Mouse (Mus musculus): ENCODE results near the gene Brd1. TPM values are rescaled to one million over a fixed set of nuclear protein-coding genes. Genes with fewer than 3 reads are reported as not detected.
"Not testable (repeated sequence)": the region's sequence is repeated elsewhere in the genome, so short reads cannot be mapped to it uniquely, and the experiment has no call there.

Brd1 gene
- 21.7 and 22.7 TPM in 2 replicates for polyA plus RNA-seq (2016; fragmentation: Nextera tagmentation; extraction: Ambion mirVana)

DNA sequence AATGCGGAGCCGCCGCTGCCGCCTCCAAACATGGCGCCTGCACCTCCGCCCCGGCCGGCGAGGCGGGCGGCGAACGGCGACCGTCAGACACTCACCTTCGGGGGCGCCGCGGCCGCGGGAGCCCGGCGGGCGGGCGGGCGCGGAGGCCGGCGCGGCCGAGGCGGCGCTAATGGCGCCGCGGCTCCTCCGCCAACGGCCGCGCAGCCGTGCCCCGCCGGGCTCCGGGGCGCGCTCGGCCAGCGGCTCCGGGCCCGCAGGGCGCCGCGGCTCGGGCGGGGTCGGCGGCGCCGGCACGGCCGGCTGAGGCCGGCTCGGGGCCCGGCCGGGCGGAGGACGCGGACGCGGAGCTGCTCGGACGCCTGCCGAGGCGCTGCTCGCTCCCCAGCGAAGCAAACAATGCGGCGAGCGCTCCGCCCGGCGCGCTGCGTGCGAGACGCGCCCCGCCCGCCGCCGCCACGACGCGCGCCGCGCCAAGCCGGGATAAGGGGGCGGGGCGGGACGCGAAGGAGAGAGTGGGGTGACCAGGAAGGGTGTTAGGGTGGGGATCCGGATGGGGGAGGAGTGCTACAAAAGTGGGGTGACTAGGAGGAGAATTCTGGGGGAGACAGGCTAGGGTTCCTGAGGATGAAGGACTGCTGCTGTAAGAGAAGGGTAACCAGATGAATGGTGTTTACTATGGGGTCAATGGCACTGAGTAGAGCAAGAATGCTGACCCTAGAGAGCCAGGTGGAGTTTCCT, at the start of gene Brd1:
Gene Brd1 (minus strand): TSS at position 400 of the 738 bp plus-strand sequence.
- Histone ChIP-seq H3K27ac (peak within 1 kb of the TSS; percentile 98), H3K36me3 (replicated peaks) (peaks cover 27% of the 10 kb centered on the region), H3K27me3 (ENCODE audit: poor library complexity, severe bottlenecking) (no peaks in the 10 kb centered on the region), H3K4me3 (peak within 1 kb of the TSS; percentile 99), H3K4me1 (peaks cover 27% of the 10 kb centered on the region), H3K9me3 (no peaks in the 10 kb centered on the region)
- DNase-seq (ENCODE audit: extremely low spot score, low spot score), result peak; percentile 71
- 8% methylated on average over 103 of the region's 103 CpGs for WGBS

DNA sequence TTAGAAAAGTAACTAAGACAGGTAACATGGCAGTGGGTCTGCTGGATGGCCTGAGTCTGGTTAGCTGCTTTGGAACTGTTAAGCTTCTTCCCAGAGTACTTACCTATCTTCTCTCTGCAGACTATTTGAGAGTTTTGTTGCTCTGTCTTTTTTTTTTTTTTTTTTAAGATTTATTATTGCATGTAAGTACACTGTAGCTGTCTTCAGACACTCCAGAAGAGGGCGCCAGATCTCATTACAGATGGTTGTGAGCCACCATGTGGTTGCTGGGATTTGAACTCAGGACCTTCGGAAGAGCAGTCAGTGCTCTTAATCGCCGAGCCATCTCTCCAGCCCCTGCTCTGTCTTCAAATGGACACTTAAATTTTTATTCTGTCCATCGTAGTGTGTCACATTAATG, 40.6 kb upstream of the Brd1 start:
- H3K4me1 ChIP-seq; H3K27me3 ChIP-seq (ENCODE audit: poor library complexity, severe bottlenecking); DNase-seq (ENCODE audit: extremely low spot score, low spot score); H3K27ac ChIP-seq; H3K9me3 ChIP-seq; H3K4me3 ChIP-seq: not testable (repeated sequence)
- 87% methylated on average over 5 of the region's 5 CpGs for WGBS
- H3K36me3 ChIP-seq (replicated peaks), result peaks cover 88% of the 10 kb centered on the region

DNA sequence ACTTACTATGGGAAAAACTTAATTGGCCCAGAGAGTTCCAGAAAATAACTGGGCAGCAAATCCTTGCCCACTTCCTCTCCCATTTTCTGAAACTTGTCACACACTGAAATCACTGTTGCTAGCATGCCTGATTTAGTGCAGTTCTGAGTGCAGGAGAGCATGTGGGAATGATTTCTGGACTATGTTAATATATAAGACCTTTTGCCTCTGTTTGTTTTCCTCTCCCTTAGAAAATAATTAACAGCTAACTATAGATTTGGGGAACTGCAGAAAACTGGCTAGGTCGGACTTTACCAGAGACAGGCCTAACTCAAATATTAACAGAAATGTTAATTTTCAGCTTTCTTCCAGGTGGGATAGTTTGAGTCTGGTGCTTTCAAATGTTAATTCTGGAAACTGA, 34.5 kb upstream of the Brd1 start:
- Histone ChIP-seq H3K4me1 (no peaks in the 10 kb centered on the region), H3K4me3 (no peak overlapping the region), H3K9me3 (peaks cover 10% of the 10 kb centered on the region; the same call in 1 of the 2 replicates), H3K36me3 (replicated peaks) (peaks cover 92% of the 10 kb centered on the region), H3K27ac (no peak overlapping the region), H3K27me3 (ENCODE audit: poor library complexity, severe bottlenecking) (no peaks in the 10 kb centered on the region)
- whole genome bisulfite sequencing, result 85% methylated on average over 1 of the region's 1 CpGs
- no peak for DNase-seq (ENCODE audit: extremely low spot score, low spot score)

DNA sequence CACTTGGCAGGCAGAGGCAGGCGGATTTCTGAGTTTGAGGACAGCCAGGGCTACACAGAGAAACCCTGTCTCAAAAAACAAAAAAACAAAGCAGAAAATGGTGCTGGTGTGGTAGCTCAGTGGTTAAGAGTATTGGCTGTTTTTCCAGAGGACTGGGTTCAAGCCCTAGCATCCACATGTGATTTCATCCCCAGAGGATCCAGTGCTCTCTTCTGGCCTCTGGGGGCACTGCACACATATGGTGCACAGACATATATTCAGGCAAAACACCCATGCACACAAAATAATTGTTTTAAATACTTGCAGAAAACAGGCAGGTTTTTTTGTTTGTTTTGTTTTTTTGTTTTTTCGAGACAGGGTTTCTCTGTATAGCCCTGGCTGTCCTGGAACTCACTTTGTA, 32.1 kb upstream of the Brd1 start:
- not testable (repeated sequence) for H3K4me3 ChIP-seq; H3K27ac ChIP-seq; H3K27me3 ChIP-seq (ENCODE audit: poor library complexity, severe bottlenecking); DNase-seq (ENCODE audit: extremely low spot score, low spot score); H3K9me3 ChIP-seq; H3K4me1 ChIP-seq
- peaks cover 92% of the 10 kb centered on the region for H3K36me3 ChIP-seq (replicated peaks)
- WGBS, result 96% methylated on average over 2 of the region's 2 CpGs

DNA sequence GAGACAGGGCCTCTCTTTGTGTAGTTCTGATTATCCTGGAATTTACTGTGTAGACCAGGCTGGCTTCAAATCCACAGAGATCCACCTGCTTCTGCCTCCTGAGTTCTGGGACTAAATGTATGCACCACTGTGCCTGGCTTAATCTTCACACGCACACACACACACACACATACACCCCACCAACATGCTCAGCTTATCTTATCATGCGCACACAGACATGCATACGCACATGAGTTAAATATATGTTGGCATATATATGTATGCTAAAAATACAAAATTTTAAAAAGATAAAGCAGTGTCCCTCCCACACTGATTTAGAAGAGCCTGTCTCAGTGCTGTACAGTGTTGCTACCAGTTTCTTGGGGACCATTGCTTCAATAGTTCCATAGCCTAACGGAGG, 27.5 kb upstream of the Brd1 start:
- no peaks in the 10 kb centered on the region for H3K27me3 ChIP-seq (ENCODE audit: poor library complexity, severe bottlenecking)
- H3K4me3 ChIP-seq, result no peak overlapping the region
- 95% methylated on average over 4 of the region's 4 CpGs for WGBS
- DNase-seq (ENCODE audit: extremely low spot score, low spot score), result no peak
- H3K27ac ChIP-seq, result no peak overlapping the region
- no peaks in the 10 kb centered on the region for H3K9me3 ChIP-seq
- peaks cover 98% of the 10 kb centered on the region for H3K36me3 ChIP-seq (replicated peaks)
- no peaks in the 10 kb centered on the region for H3K4me1 ChIP-seq

DNA sequence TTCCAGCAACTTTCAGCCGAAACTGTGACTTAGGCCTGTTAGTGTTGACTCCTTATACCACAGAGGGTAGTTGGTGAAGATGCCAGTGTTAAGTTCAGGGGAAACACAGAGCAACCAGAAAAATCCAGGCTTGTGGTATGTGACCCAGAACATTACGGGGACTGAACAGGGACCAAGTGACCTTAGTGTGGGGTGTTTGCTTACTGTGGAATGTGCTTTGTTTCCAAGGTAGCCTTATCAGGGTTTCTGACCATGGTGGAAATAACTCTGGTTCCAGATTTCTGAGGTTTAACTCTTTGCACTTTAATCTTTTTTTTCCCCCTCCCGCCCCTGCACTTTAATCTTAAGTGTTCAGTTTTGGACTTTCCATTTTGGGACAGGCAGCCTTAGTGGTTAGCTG, 24.0 kb upstream of the Brd1 start:
- peaks cover 86% of the 10 kb centered on the region for H3K36me3 ChIP-seq (replicated peaks)
- H3K4me1 ChIP-seq, result peaks cover 10% of the 10 kb centered on the region
- no peaks in the 10 kb centered on the region for H3K9me3 ChIP-seq
- no peaks in the 10 kb centered on the region for H3K27me3 ChIP-seq (ENCODE audit: poor library complexity, severe bottlenecking)
- no peak overlapping the region for H3K4me3 ChIP-seq
- no peak overlapping the region for H3K27ac ChIP-seq
- no peak for DNase-seq (ENCODE audit: extremely low spot score, low spot score)
- WGBS, result 92% methylated on average over 3 of the region's 3 CpGs

DNA sequence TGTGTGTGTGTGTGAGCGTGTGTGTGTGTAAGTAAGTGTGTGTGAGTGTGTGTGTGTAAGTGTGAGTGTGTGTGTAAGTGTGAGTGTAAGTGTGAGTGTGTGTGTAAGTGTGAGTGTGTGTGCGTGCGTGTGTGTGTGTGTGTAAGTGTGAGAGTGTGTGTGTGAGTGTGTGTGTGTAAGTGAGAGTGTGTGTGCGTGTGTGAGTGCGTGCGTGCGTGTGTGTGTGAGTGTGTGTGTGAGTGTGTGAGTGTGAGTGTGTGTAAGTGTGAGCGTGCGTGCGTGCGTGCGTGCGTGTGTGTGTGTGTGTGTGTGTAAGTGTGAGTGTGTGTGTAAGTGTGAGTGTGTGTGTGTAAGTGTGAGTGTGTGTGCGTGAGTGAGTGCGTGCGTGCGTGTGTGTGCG, 21.7 kb upstream of the Brd1 start:
- Histone ChIP-seq H3K9me3 (no peaks in the 10 kb centered on the region), H3K27ac (no peak overlapping the region), H3K36me3 (replicated peaks) (peaks cover 63% of the 10 kb centered on the region), H3K27me3 (ENCODE audit: poor library complexity, severe bottlenecking) (no peaks in the 10 kb centered on the region), H3K4me1 (peaks cover 18% of the 10 kb centered on the region), H3K4me3 (no peak overlapping the region)
- DNase-seq (ENCODE audit: extremely low spot score, low spot score), result no peak
- WGBS, result 95% methylated on average over 18 of the region's 18 CpGs

DNA sequence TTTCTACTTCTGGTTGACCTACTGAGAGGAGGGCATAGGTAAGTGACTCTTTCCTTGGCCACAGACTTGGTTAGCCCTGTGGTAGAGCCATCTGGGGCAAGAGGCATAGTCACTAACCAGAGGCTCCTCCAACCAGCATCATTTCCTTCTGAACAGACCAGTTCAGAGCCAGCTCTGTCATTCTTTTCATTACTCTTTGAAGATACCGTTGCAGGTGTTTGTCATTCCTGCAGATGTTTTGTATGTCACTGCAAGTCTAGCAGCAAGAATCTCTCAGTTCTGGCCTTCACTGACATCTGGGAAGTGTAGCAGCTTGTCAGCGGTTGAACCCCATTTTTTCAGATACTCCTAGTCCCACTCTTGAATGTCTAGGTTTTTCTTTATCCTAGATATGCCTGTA, 20.9 kb upstream of the Brd1 start:
- Histone ChIP-seq H3K36me3 (replicated peaks) (peaks cover 55% of the 10 kb centered on the region), H3K4me1 (peaks cover 25% of the 10 kb centered on the region), H3K27ac (no peak overlapping the region), H3K9me3 (no peaks in the 10 kb centered on the region), H3K4me3 (no peak overlapping the region), H3K27me3 (ENCODE audit: poor library complexity, severe bottlenecking) (no peaks in the 10 kb centered on the region)
- DNase-seq (ENCODE audit: extremely low spot score, low spot score), result no peak
- WGBS, result 94% methylated on average over 2 of the region's 2 CpGs

DNA sequence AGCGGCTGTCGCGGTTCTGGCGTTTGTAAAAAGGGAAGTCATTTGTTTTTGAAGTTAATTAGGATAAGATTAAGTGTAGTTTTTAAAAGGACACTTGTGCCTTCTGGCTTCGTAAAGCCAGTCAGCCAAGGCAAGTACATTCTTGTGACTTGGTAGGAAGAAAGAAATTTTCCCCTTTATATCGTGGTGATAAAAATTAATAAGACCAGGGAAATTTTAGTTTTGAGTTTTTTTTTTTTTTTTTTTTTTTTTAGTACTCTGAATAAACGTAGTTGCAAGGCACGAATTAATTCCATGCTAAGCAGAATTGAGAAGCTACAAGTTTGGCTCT, 18.3 kb upstream of the Brd1 start:
- Histone ChIP-seq H3K27me3 (ENCODE audit: poor library complexity, severe bottlenecking) (no peaks in the 10 kb centered on the region), H3K4me1 (peaks cover 25% of the 10 kb centered on the region), H3K4me3 (peak overlapping the region; percentile 90), H3K9me3 (no peaks in the 10 kb centered on the region), H3K27ac (peak overlapping the region; percentile 98), H3K36me3 (replicated peaks) (peaks cover 29% of the 10 kb centered on the region)
- no peak for DNase-seq (ENCODE audit: extremely low spot score, low spot score)
- WGBS, result 4% methylated on average over 8 of the region's 8 CpGs

DNA sequence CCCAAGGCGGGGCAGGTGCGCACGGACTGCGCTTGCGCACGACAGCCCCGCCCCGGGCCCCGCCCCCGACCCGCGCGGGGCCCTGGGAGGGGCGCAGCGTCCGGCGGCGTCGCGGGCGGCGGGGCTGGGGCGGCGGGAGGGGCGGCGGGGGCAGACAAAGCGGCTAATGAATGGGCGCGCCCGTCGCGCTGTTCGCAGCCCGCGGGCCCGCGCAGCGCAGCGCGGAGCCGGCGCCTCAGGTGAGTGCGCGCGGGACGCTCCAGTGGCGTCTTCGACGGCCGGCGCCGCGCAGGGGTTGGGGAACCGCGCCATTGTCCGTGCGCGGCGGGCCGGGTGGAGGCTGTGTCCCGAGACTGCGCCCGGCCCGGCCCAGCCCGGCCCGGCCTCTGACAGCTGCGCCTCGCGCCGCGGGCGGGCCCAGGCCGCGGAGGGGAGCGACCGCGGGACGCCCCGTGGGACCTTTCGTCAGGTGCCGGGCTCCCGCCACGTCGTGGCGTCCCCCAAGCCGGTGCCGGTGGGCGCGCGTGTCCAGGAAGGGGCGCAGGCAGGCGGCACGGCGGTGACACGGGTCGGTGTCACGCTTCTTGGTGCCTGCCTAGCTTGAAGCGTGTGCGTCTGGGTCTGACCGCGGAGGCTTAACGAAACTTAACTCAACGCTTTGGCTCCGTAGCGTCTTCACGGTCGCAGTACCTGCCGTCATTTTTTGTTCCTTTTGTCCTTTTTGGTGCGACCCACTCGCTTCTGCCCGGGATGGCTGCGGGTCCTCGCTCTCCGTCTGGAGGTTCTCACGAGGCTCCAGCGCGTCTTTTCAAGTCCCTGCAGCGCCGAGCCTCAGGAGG, 17.8 kb upstream of the Brd1 start, which contains the start of gene Zbed4:
Gene Zbed4 (plus strand): TSS at position 97 of the 839 bp plus-strand sequence.
- H3K36me3 ChIP-seq (replicated peaks), result peaks cover 23% of the 10 kb centered on the region
- under 1% methylated on average over 118 of the region's 119 CpGs for WGBS

DNA sequence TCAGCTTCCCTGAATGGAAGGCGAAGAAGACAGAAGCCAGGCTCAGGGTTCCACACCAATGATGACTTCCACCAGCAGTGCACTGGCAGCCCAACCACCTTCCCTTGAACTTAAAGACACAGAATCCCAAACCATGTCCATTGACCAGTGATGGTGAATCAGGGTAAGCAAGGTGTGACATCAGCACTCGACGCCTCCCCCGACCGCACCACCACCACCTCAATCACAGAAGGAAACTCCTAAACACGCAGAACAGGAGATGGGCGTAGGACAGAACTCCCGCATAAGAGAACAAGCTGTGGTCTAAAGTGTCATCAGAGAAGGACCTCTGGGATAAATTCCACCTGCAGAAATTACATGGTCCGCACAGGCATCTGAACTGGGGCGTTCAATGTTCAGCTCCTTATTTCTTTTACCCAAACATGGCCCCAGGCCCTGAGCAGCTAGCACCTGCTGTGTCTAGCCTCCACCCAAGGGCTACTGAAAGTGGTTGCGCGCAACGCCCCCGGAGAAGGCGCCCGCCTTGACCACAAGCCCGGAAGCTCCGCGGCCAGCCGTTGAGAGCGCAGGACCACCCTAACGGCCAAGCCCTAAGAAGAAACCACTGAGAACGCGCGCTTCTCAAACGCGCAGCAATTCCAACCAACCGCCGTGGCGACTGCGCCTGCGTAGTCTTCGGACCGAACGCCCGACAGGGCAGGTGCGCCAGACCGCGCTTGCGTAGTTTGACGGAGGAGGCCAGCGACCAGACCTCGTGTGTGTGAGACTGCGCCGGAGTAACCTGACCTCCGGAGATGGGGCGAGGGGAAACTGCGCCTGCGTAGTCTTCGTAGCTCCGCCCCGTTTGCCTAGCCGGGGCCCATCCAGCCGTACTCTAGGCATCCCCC, 16.9 kb upstream of the Brd1 start:
- WGBS, result 8% methylated on average over 54 of the region's 54 CpGs
- peak; percentile 99 for DNase-seq (ENCODE audit: extremely low spot score, low spot score)
- H3K4me1 ChIP-seq, result peaks cover 25% of the 10 kb centered on the region
- H3K9me3 ChIP-seq, result no peaks in the 10 kb centered on the region
- H3K36me3 ChIP-seq (replicated peaks), result peaks cover 15% of the 10 kb centered on the region
- peak overlapping the region; percentile 90 for H3K4me3 ChIP-seq
- H3K27ac ChIP-seq, result peak overlapping the region; percentile 98
- no peaks in the 10 kb centered on the region for H3K27me3 ChIP-seq (ENCODE audit: poor library complexity, severe bottlenecking)

More for the DNA sequence above, 17.8 kb upstream of the Brd1 start, which contains the start of gene Zbed4:
- Histone ChIP-seq H3K4me3 (peak within 1 kb of the TSS; percentile 90), H3K4me1 (peaks cover 25% of the 10 kb centered on the region), H3K27me3 (ENCODE audit: poor library complexity, severe bottlenecking) (no peaks in the 10 kb centered on the region), H3K27ac (peak within 1 kb of the TSS; percentile 98), H3K9me3 (no peaks in the 10 kb centered on the region)
- peak; percentile 69 for DNase-seq (ENCODE audit: extremely low spot score, low spot score)

DNA sequence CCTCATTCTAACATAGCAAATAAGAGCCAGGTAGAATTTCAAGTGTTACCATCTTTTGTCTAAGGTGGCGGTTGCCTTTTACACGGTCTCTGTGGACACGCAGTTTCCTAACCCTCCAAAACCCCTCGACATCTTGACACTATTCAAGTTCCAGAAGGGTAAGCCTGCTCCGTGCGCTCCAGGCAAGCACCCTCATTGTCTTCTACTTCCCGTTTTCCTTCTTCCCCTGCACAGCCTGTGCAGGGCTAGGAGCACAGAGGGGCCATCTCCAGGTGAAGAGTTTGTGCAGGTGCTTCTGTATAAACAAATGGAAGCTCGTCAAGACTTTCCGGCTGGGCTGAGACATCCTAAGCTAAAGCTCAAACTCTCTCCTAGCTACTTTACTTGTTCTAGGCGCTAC, 16.0 kb upstream of the Brd1 start:
- H3K4me1 ChIP-seq, result peaks cover 25% of the 10 kb centered on the region
- H3K4me3 ChIP-seq, result peak overlapping the region; percentile 90; the same call in 1 of the 2 replicates
- H3K27me3 ChIP-seq (ENCODE audit: poor library complexity, severe bottlenecking), result no peaks in the 10 kb centered on the region
- H3K27ac ChIP-seq, result peak overlapping the region; percentile 98; the same call in 1 of the 2 replicates
- peaks cover 6% of the 10 kb centered on the region for H3K36me3 ChIP-seq (replicated peaks)
- WGBS, result 93% methylated on average over 10 of the region's 10 CpGs
- no peak for DNase-seq (ENCODE audit: extremely low spot score, low spot score)
- no peaks in the 10 kb centered on the region for H3K9me3 ChIP-seq
